Mouse (Mus musculus): Measurements from ENCODE around the gene Gm128.

DNA sequence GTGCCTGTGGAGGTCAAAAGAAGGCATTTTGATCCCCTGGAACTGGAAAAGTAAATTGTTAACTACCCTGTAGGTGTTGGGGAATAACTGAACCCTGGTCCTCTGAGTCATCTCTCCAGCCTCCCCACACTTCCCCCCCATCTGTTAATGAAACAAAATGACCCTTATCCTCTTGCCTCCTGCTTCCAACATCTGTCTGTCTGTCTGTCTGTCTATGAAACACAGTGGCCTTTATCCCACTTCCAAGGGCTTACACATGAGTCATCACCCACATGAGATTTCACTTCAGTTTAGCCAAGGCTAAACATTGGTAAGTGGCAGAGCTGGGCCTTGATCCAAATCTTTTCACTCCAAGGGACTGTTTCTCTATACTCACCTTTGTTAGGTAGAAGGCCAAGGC is 26.5 kb upstream of the Gm128 start:
- TF ChIP-seq GATA1 (IDR thresholded peaks at IDR 0.05; ENCODE audit: borderline replicate concordance, low read length) (no peak), FLI1 (IDR thresholded peaks at IDR 0.05; ENCODE audit: low read length) (no peak)
